Mouse (Mus musculus): ENCODE measurements around the gene Sprr2b.
"Not testable (repeated sequence)": the region's sequence is repeated elsewhere in the genome, so short reads cannot be mapped to it uniquely, and the experiment has no call there.

The Sprr2b gene

DNA sequence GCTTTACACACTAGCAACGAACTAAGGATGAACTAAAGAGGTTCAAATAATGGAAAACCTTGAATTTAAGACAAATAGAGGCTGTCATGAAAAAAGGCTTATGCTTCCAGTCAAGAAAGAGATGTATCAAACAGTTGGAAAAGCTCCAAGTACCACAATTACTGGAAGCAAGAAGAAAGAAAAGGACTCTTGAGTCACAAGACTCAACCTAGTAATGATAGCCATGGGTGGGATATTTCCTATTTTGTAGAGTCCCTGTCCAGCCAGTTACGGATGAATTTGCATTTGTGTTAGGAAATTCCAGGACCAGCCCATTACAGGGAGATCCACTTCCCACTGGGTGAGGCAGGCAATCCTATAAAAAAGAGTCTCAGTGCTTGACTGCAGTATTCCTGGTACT, at the start of gene Sprr2b:
Gene Sprr2b, plus strand, starts transcription at position 301 of the 400 bp plus-strand sequence.
- no peak for DNase-seq (ENCODE audit: low read depth, low spot score)

DNA sequence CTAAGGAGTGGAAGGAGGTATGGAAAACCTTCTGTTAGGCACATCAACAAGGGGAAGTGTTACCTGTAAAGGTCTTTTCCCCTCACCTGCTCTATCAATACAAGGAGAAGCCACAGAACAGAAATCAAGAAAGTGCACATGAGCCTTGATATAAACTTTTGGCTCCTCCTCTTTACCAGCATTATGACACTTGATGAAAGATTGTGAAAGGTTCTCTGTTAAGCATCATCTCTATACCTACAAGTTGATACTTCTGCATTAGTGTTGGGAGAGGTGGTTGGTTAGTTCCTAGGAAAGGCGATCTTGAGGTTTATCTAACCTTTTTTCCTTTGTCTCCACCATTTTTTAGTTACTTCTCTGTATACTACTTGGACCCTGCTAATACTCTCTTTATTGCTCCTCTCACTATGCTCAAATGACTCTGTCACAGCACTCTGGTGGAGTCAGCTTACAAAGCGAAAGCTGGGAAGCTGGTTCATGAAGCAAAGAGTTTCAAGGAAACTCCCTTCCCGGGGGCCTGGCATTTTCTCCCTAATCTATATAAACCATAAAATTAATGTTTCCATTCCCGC, 44.9 kb upstream of the Sprr2b start:
- not testable (repeated sequence) for DNase-seq (ENCODE audit: low read depth, low spot score)

- not testable (repeated sequence) for DNase-seq (ENCODE audit: low read depth, low spot score)
These were observed 42.9 kb upstream of the Sprr2b start for GRCm38 (mm10) chr3:92273504-92273903.

DNA sequence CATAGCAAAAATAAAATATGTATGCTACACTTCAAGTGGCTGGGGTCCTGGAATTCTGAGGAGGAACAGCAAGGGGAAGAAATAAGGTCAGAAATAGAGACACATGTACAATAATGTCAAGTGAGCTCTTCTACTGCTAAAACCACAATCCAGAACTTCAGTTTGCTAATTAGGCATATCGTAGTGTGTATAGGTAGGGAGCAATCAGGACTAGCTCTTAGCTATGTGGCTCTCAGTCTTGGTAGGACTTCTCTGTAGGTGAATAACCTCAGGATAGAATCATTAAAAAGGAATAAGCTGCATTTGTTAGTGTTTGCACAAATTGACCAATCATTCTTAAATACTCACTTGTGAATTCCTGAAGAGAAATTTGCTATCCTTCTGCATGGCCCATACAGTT, 42.4 kb upstream of the Sprr2b start:
- not testable (repeated sequence) for DNase-seq (ENCODE audit: low read depth, low spot score)

DNA sequence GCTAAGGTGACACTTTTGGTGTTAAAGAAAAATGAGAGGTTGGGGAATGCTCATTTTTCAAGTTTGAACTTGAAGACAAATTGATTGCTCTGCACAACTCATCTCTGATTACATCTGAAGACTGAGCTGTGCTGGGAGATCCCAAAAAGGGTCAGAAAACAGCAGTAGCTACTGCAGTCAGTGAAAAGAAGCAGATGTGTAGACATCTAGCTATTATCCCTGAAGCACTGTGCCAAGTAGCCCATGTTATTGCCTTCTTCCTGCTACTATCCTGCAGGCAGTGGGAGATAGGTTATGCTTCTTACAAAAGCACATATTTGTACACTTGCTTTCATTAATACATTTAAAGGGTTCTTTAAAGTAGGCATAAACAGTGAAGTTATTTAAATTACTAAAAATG, 36.8 kb upstream of the Sprr2b start:
- not testable (repeated sequence) for DNase-seq (ENCODE audit: low read depth, low spot score)

GRCm38 (mm10) chr3:92280963-92281606, 35.3 kb upstream of the Sprr2b start:
- not testable (repeated sequence) for DNase-seq (ENCODE audit: low read depth, low spot score)

DNA sequence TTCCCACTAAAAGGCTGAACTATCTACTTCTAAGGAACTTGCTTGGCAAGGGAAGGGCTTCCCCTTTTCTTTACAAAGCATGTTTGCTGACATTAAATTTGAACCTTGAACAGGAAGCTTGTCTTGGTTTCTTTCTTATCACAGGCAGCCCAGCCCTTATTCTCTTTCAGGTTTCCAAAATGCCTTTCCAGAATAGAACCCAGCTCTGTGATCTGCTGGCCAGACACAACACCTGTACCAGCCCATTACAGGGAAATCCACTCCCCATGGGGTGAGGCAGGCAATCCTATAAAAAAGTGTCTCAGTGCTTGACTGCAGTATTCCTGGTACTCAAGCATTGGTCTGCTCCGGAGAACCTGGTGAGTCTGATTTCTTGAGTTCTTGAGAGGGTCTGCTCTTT, 31.3 kb upstream of the Sprr2b start, which contains the start of gene Sprr2a3:
Gene Sprr2a3, plus strand, starts transcription at position 317 of the 400 bp plus-strand sequence.
- DNase-seq (ENCODE audit: low read depth, low spot score): not testable (repeated sequence)

GRCm38 (mm10) chr3:92288489-92288888, 27.9 kb upstream of the Sprr2b start:
- not testable (repeated sequence) for DNase-seq (ENCODE audit: low read depth, low spot score)

GRCm38 (mm10) chr3:92307406-92307805, 9.0 kb upstream of the Sprr2b start:
- DNase-seq (ENCODE audit: low read depth, low spot score): no peak

DNA sequence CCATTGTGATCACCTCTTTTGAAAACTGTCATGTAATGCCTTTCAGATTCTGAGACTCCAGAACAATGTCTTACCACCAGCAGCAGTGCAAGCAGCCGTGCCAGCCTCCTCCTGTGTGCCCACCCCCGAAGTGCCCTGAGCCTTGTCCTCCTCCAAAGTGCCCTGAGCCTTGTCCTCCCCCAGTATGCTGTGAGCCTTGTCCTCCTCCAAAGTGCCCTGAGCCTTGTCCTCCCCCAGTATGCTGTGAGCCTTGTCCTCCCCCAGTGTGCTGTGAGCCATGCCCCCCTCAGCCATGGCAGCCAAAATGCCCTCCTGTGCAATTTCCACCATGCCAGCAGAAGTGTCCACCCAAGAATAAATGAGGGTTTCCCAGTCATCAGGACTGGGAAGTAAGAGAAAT, 964 bp downstream of the Sprr2b start:
- no peak for DNase-seq (ENCODE audit: low read depth, low spot score)

- DNase-seq (ENCODE audit: low read depth, low spot score): no peak
These were observed 19.9 kb downstream of the Sprr2b start for GRCm38 (mm10) chr3:92336278-92336677.

DNA sequence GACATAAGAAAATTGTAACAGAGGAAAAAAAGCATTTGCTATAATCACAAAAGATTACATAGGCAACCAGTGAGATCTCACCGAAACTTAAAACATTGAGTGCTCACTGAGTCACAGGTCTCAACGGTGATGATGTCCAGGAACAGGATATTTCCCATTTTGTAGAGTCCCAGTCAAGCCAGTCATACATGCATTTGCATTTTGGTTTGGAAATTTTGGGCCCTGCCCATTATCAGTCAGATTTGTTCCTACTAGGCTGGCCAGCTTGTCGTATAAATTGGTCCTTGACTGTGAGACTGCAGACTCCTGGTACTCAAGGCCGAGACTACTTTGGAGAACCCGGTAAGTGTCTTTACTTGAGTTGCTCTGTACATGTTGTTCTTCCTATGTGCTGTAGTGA, 22.4 kb downstream of the Sprr2b start, which contains the start of gene Sprr2d:
Gene Sprr2d, plus strand, starts transcription at position 301 of the 400 bp plus-strand sequence.
- DNase-seq (ENCODE audit: low read depth, low spot score): no peak

DNA sequence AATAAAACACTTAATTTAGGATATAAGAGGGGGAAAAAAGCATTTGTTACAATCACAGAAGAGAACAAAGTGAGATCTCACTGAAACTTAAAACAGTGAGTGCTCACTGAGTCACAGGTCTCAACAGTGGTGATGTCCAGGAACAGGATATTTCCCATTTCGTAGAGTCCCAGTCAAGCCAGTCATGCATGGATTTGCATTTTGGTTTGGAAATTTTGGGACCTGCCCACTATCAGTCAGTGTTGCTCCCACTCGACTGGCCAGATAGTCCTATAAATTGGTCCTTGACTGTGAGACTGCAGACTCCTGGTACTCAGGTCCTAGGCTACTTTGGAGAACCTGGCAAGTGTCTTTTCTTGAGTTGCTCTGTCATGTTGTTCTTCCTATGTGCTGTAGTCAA, 35.4 kb downstream of the Sprr2b start, which contains the start of gene Sprr2e:
Gene Sprr2e, plus strand, starts transcription at position 301 of the 400 bp plus-strand sequence.
- DNase-seq (ENCODE audit: low read depth, low spot score): no peak

DNA sequence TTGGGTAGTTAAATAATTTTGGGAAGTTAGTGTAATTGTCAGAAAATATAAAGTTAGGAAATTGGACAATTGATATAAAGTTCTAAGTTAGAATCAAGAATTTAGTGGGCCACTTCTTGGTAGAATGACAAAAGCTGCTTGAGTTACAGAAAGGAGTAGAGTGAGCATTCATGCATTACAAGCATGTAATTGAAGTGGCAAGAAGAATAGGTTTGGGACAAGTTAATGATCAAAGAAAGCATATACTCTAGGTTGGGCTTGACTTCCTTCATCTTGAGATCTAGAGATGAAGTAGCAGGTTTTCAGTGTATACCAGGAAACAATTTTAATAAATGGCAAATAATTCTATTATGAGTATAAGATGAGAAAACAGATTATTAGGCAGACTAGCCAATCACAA, 45.2 kb downstream of the Sprr2b start:
- no peak for DNase-seq (ENCODE audit: low read depth, low spot score)

- DNase-seq (ENCODE audit: low read depth, low spot score): no peak
These were observed 48.5 kb downstream of the Sprr2b start, which contains the start of gene Sprr2f for GRCm38 (mm10) chr3:92364887-92365286. Sprr2f (plus strand) TSS chr3:92365187.
